Comparison of ENCODE assay signal across 18 mouse cellular contexts in the genomic region with DNA sequence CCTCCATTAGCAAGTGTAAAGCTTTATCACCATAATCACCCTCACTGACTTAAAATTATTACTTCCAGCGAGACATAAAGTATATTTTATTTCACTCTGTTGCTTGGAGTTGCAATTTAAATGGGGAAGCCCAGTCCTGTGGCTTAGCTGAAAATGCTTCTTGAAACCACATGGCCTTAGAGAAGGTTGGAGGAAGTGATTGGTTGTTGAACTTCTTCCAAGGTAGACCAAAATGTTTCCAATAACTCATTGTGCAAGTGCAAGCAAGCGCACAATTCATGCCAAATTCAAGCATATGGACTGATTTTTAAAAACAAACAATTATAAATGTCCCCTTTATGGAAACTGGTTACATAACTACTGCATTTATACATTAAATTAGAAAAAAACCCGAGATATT.
"Had no signal": no experiment of that assay in that cellular context is flagged by ENCODE, and none has a peak within 500 bp of the region (broad histone marks: within the 10 kb centered on the region; RNA-seq: fewer than 3 reads in every experiment).

No protein-coding gene starts in this region.

- H3K4me2 ChIP-seq: lung, embryonic 14.5 days; midbrain, embryonic 12.5 days; neural tube, embryonic 13.5 days; neural tube, embryonic 15.5 days had no signal

- H3K27me3 ChIP-seq: midbrain, embryonic 12.5 days; neural tube, embryonic 13.5 days; neural tube, embryonic 15.5 days had no signal

- H3K9ac ChIP-seq: lung, embryonic 14.5 days; midbrain, embryonic 12.5 days; neural tube, embryonic 13.5 days; neural tube, embryonic 15.5 days had no signal

- DNase-seq: lung, adult 18-20 months; lung, embryonic 14.5 days; lung, postnatal 4 days; midbrain, embryonic 14.5 days; retina, postnatal 1 day; right cerebral cortex, adult 18-20 months; right cerebral cortex, postnatal 25 days; right cerebral cortex, postnatal 4 days; spleen, adult 18-20 months; thymus, adult 18-20 months; thymus, postnatal 14 days; thymus, postnatal 36 days had no signal

- H3K9me3 ChIP-seq: midbrain, embryonic 10.5 days; midbrain, embryonic 12.5 days; neural tube, embryonic 13.5 days; neural tube, embryonic 15.5 days had no signal

- H3K27ac ChIP-seq: midbrain, embryonic 10.5 days; midbrain, embryonic 12.5 days; neural tube, embryonic 13.5 days; neural tube, embryonic 15.5 days had no signal

- ATAC-seq: midbrain, embryonic 16.5 days had no signal

- H3K4me3 ChIP-seq: midbrain, embryonic 10.5 days; midbrain, embryonic 12.5 days; myocyte; neural tube, embryonic 13.5 days; neural tube, embryonic 15.5 days had no signal

- H3K36me3 ChIP-seq: midbrain, embryonic 10.5 days; midbrain, embryonic 12.5 days; neural tube, embryonic 13.5 days; neural tube, embryonic 15.5 days had no signal

- H3K4me1 ChIP-seq: midbrain, embryonic 10.5 days; midbrain, embryonic 12.5 days; neural tube, embryonic 13.5 days; neural tube, embryonic 15.5 days had no signal
